Mouse (Mus musculus) adrenal gland, postnatal 4 days (tissue): ENCODE measurements around the gene Spef2. TPM values are rescaled to one million over a fixed set of nuclear protein-coding genes. Genes with fewer than 3 reads are reported as not detected.
"Not testable (repeated sequence)": the region's sequence is repeated elsewhere in the genome, so short reads cannot be mapped to it uniquely, and the experiment has no call there.

Experiments
- DNase-seq, 2 experiments: peaks; one replicate each; pipeline ENCODE4 v3.0.0; 2021 to 2022; ENCODE audit warnings: low spot score in 2 of 2, mixed read lengths in 2 of 2
- total RNA-seq, 2 experiments: library from RNA; stranded (reverse); gene quantifications; 2 replicates each; pipeline ENCODE4 v1.2.3; 2021

Gene Spef2
- total RNA-seq, 2 experiments from 2014 or later = 0.56 to 0.92 TPM

DNA sequence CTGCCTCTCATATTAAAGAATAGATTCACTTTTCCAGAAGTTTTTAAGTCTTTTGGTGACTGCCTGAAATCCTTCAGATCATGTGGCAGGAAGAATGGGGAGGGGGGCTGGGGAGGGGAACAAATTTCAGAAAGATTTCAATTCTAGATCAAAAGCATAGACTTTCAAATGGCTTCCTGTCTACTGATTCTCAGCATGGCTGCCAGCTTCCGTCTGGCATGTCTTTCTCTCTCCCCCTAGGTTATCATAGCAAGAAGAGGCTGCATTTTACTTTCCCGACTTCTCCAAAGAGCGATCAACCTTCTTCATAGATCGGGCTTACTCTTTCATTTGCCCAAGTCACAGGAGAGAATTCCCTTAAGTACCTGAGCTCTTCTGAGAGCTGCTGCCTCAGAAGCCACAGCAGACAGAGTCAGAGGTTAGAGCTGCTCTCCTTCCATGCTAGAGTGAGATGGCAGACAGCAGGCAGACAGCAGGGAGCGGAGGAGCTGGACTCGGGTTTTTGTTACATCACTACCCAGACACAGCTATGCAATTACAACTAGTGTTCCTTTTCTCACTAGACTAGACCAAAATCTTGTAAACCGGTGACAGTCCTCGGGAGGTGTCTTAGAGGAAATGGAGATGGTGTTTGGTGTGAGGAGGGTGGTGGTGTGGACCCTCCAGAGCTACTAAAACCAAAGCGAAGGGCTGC is 71.2 kb downstream of the Spef2 start:
- no peak for DNase-seq

DNA sequence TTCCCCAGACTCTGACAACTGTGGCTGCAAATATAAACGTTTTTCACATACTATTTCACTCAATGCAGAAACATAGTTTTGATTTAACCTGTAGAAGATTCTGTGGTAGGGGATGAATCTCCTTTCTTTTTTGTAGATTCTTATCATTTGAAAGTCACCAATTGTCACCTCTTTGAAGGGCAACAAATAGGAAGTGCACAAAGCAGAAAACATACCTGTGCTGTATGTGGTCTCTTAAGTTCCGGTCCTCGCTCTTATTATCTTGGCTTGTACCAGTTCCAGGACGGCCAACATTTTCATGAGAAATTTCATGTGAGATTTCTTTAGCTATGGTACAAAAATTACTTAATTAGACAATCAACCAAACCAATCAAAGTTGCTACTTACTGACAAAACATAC is 80.1 kb downstream of the Spef2 start:
- DNase-seq = no peak

DNA sequence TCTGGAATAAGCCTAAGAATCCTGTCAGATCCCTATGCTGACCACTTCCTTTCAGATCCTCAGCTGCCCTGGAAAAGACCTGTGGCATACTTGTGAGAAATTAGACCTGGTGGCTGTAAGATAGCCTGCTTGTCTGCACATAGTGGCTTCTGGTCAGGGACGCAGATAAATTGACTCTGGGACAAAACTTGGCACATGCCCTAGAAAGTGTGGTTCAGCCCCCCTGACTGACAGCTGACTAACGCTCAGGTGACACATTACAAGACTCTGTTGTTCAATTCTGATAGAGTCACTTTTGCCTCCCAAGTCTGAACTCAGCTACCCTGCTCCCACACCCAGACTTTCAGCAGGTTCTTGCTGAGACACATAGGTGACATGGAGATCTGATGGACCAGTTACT is 83.7 kb downstream of the Spef2 start:
- not testable (repeated sequence) for DNase-seq

DNA sequence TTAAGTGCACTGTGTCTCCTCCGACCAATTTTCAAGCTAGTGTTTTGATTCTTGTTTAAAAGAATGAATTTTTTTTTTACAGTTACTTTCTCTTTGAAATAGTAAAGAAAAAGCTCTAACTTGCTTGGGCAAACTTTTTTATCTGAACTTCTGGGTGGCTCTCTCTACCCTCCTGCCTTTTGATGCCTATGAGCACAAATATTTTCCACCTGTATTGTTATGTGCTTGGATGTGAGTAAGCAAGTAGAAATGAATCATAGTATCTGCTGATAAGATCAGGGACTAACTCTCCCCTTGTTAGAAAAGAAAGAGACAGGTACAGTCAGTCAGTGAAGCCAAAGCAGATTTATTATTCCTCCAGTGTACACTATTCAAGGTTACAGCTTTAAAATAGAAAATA is 87.5 kb downstream of the Spef2 start:
- DNase-seq = no peak

DNA sequence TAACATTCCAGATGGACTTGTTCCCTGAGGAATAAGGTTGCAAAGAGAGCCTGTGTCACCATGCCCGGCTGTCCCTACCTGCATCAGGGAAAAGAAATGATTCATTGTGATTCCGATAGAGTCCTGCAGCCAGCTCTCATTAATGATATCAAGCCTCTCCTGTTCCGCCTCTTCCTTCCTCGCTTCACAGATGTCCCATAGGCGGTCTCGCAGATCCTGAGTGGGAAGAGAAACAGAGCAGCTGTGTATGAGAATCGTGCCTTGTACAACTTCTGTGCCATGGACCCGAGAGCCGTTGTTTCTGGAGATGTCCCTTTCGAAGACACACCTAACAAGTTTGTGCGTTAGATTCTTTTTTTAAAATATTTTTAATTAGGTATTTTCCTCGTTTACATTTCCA is 114.2 kb downstream of the Spef2 start:
- DNase-seq = no peak

DNA sequence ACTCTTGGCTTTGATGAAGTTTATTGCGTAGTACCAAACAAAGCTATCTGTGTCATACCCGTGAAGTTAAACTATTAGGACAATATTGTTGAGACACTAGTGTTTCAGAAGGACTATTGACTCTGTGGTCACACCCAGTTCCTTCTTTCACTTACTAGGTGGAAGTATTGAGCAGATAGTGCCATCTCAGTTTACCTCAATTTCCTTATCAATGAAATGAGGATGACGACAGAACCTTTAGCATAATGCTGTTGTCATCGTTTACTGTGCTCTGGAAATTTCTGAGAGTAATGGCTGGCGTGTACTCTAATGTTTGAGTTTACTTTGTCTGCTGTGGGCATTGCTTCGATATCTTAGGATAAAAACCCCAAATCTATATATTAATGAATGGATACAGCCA is 117.0 kb downstream of the Spef2 start:
- no peak for DNase-seq

DNA sequence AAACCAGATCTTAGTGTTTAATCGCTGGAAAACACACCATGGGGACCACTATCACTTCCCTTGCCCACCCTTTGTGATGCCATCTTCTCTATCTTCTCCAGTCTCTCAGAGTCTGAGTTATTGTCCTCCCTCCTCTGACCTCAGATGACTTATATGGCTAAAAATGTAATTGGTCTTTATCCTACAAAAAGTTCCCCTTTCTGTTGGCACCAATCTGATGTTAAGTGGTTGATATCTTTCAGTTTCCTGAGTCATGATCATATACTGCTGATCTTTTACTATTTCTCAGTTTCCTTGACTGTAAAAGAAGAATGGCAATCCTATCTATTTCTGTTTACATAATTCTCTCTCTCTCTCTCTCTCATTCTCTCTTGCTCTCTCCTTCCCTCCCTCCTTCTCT is 119.0 kb downstream of the Spef2 start:
- DNase-seq = no peak

DNA sequence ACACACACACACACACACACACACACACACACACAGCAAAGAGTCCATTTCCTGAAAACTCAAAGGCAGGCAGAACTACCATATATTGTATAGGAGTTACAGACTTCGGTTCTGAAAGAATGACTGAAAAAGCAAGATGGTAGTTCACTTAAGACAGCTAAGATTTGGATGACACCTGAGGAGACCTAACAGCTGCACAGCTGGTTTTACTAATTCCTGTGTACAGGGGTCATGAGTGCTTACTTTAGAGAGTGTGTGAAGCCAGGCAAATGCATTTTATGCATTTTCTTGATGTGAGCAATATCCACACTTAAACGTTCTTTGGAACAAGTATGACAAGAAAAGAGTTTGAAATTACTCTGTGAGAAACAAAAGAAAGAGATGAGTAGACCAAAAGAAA is 124.0 kb downstream of the Spef2 start:
- no peak for DNase-seq

DNA sequence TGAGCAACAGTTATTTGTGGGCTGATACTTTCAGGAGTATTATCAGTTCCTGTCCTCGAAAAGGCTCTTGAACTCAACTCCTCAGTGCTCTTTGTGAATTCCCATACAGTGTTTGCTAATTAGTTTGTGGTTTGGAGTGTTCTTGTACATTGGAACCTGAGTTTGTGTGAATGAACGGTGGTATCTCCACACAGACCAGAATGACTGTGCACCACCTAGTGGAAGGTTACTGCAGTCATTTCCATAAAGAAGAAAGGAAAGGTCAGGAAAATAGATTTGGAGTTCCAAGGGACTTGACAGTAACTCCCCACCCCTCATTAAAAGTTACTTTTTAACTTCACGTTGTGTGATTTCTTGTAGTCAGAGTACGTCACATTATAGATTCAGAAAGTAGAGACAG is 140.5 kb downstream of the Spef2 start:
- DNase-seq = no peak

DNA sequence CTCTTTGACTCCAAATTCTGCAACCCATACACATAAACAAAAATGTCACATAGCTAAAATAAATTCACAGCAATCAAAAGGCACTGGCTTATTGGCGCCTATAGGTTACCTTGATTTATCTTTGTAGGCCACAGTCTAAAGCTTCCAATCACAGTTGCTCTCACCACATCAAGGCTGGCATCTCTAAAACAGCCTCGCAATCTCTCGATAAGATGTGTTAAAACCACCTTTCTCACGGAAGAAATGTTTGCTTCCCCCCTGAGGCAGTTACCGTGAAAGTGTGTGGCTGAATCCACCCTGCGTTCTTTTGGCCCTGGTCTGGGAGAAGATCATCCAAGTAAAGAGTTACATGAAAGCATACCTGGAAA is 148.6 kb downstream of the Spef2 start:
- DNase-seq = no peak

DNA sequence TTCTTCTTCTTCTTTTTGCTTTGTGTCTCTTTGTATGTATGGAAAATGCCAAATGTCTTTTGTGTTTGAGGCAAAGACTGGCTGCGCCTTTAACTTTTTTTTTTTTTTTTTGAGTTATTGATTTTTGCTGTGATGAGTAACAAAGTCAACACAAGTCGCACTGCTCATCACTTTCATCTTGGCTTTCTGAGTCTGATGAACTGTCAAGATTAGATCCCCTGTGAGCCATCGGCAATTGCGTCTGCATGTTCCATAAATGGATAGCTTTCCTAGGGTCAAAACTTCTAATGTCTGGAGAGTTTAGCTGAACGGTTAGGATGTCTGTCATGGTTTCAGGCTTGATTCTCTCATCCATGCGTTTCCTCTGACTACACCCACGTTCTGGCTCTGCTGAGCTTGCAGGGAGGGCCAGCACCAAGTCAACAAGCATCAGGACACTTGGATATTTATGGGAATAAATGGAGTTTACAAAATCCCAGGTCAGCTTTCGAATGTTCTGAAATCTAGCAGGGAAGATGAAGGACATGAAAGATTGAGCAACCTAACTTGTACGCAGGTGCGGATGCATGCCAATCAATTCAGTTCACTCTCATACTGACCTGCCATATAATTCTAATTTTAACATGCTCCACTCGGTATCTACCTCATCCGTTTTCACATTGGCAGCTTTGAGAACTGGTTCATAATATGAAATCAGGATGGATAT is 149.1 kb downstream of the Spef2 start:
- no peak for DNase-seq

DNA sequence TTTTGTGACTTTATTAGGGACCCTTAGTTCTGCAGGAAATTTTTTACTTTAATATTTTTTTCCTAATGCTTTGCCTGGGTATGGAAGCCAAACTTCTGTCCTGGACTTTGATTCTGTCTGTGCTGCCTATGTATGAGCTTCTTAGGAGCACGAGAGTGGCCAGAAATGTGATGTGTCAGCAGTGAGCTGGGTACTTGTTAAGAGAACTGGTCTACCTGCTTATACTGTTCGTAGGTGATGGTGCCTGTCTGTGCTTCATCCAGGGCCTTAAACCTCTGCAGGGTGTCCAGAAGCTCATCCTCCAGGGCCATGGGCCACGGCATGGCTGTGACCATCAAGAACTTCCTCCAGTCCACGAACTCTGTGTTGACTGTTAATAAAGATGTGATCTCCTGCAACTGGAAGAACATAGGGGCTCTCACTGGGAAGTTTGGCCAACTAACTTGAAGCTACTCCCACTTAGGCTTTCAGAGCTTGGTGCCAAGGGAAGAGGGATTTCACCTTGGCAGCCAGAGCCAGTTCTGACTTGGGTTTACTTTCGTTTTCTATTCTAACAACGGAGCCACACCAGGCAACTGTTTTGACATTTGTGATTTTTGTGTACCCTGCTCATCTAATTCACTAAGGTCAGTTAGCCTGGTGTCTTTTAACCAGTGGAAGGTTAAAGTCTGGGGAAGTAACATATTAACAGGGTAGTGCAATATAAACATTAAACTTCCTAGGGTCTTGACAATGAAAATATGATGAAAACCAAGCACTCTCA is 152.2 kb downstream of the Spef2 start:
- no peak for DNase-seq

DNA sequence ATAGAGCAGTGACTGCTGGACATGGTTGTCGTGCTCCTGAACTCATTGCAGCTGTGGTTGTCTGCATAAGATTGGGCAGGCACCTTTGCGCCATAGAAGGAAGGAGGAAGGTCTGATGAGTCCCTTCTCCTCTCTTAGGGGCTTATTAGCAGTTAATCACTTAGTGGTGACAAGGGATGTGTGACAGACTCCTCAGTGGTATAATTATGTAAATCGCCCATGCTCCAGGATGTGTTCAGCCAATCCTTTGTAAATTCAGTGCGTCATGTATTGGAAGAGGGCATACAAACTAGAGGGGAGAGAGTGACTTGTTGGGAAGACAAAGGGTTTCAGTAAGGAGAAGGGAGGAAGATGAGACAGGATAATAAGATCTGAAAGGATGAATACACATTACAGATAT is 158.7 kb downstream of the Spef2 start:
- DNase-seq = no peak

DNA sequence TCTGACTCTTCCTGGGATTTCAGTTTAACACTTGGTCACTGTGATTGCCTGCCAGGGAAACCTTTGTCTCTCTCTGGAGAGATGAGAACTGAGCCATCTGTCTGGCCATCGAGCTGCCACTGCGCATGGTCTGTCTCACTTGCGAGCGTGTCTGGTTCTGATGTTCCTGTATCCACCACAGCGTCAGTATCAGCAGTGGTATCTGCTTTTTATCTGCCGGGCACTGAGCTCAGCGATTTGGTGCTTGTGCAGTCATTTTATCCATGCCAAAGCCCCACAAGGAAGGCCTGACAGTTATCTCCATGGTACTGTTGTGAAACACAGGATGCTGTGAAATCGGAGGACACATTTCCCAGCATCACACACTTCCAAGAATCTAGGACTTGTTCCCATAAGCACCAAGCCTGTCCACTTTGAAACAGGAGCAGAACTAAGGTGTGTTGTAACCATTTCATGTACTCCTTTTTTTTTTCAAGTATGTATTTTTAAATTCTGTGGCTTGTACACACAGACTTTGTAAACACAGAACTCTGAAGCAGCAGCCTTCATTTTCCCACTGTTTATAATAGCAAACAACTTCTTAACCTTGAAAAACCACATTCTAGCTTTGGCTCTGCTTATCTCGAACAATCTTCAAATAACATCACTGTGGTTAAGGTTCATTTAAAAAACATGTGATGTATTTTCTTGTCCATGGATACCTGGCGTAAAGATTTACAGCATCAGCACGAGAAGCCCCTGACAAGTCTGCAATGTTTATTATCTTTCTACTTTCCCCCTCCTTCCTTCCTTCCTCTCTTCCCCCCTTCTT is 168.0 kb downstream of the Spef2 start:
- DNase-seq = no peak

DNA sequence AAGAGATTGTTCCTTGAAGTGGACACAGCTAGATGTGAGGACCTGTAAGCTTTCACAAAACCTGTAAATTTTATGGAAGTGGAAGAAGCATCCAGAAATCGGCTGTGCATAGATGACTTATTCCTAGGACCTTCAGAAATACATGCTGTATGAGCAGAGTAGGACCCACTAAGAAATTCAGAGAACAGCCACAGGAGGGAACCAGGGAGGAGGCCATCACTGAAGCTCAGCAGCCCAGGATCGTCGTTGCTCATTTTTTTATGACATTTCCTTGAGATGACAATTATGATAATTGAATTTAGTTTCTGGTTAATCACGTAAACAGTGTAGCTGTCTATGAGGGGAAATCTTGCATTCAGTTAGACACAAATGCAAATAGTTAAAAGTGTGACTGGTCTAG is 171.4 kb downstream of the Spef2 start:
- no peak for DNase-seq

DNA sequence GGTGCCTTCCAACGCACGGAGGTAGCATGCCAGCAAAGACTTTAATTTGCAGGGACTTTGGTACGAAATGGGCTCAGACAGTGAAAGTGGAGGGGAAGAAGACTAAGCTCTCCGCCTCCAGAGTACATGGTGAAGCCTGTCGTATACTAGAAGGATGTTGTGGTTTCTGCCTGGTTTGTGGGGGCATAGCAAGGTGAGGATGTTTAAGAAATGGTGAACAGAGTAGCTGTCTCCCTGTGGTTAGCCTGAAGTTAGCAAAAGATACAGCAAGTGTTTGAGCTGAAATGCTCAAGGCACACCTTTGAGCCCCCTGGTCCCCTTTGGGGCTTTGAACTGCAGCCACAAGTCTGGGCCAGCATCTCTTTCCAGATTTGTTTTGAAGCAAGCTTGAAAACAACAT is 173.9 kb downstream of the Spef2 start:
- DNase-seq = no peak

DNA sequence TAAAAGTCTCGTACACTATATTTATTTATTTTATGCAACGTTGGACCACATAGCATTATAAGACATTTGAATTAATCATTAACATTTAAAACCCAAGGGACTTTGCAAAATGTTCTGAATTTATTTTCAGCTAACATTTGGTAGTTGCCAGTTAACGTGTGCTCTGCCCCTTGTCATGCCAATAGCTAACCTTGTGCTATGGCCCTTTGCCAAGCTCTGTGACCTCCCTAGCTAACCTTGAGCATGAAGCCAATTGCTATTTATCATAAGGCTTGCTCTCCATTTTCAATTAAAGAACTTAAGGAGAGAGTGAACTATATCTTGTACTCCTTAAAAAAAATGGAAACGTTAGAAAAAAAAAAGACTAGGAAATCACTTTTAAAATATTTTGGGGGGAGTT is 175.3 kb downstream of the Spef2 start:
- DNase-seq = peak in 1 of 2 experiments; percentile 33

DNA sequence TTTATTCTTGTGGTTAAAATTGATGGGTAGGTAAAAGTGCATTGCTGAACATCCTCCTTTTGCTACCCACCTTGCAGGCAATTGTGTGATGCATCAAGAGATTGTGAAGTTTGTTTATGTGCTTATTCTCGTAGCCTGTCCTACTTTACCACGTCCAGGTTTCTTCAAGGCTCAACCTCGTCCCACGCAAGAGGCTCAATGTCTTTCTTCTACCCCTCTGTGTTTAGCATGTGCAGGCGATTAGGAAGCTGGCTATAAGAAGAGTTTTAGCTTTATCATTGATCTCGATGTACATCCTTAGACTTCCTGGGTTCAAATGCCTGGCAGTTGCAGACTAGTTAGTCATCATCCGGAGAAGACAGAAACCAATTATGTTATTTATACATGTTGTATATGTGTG is 176.0 kb downstream of the Spef2 start:
- no peak for DNase-seq

DNA sequence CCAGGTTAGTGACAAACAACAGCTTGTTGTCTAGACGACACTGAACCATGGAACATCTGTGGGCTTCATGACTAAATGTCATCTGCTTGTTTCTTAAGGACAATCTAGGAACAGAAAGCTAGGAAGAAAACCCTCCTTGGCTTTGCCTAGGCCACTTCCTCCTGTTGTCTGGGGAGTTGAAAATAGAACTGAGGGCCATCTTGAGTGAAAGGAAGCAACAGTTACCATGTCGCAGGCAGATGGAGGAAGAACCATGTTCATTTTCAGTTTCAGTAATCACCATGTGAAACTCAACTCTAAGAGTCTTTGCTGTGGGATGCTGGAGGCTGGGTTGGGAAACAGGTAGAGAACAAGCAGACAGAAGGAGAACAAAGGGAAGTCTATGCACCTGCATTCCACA is 176.8 kb downstream of the Spef2 start:
- no peak for DNase-seq

DNA sequence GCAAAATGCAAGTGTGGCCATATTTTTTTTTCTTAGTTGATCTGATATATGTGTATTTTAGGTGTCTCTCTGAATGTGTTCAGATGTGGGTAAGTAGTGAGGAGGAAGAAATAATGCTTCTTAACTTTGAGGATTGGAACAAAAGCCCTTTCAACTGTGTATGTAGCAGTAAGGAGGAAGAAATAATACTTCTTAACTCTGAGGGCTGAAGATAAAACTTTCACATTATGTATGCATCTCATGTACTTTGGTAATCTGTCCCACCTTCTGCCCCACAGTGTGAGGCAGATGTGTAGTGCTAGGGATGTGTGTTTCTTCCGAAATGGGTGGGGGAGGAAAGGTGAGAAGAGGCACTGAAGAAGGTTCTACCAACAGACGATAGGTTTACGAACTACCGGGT is 181.4 kb downstream of the Spef2 start:
- no peak for DNase-seq

DNA sequence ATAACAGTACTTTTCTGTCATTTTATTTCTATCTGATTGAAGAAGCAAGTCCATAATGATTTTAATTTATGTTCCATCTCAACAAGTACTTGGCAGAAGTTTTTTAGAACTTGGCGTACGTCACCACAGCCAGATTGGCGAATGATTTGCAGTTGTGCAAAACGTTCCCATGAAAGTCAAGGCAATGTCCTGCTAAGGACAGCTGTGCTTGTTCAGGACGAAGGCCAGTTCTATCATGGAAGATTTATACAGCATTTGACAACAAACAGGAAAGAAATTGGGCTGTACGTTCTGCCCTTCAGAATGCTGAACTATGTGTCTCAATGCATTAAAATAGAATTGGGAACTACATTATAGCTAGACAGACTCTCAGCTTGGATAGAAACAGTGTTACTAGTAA is 183.3 kb downstream of the Spef2 start:
- no peak for DNase-seq

DNA sequence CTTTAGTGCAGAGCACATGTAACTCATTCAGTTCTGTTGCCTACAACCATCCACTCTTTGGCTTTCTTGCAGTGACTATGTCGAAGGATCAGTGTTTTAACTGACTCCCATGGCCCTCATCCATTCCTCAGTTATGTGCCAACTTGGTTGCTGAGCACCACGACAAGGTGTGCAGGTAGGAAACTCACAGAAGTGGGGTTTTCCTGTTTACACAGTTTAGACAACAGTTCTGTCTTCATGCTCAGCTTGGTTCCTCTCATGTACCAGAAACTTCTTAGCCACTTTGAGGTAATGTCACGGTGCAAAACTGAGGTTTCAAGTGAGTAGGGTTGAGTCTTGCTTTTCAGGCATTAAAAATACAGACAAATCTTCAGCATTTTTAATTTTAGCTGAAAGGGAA is 184.5 kb downstream of the Spef2 start:
- DNase-seq = no peak
